Comparison of ENCODE assay signal across 7 mouse cellular contexts in genomic region chr11:88164213-88164723, GRCm38 (mm10). TPM values are rescaled to one million over a fixed set of nuclear protein-coding genes. Genes with fewer than 3 reads are reported as not detected.
A peak's percentile ranks its signal among the peaks of the same experiment; 100 is the strongest.
DNase-seq lines count a peak whose midpoint lies in the region; ATAC-seq and TF ChIP-seq lines count a peak whose summit lies in the region.

No protein-coding gene starts in this region.

- 77% methylated on average over 7 of the region's 7 CpGs for WGBS in kidney, embryonic 15.5 days
- 70% methylated on average over 7 of the region's 7 CpGs for whole genome bisulfite sequencing in embryonic facial prominence, embryonic 12.5 days

- H3K9me3 ChIP-seq in kidney, embryonic 15.5 days (replicated peaks) = no peaks in the 10 kb centered on the region
- H3K9me3 ChIP-seq in ES-E14 (ENCODE audit: control insufficient read depth, insufficient read depth, low read depth, low read length) = no peaks in the 10 kb centered on the region
- H3K9me3 ChIP-seq in embryonic facial prominence, embryonic 12.5 days = no peaks in the 10 kb centered on the region
- no peaks in the 10 kb centered on the region for H3K9me3 ChIP-seq in megakaryocyte, embryonic 14.5 days

- no peak overlapping the region for H3K9ac ChIP-seq in kidney, embryonic 15.5 days
- peak overlapping the region; percentile 54; the same call in 1 of the 2 replicates for H3K9ac ChIP-seq in ES-E14 (ENCODE audit: insufficient read depth, low read depth, low read length, poor library complexity, severe bottlenecking)
- H3K9ac ChIP-seq in embryonic facial prominence, embryonic 12.5 days = 0 out of 2 replicates have a peak overlapping the region, but pooled peaks have one; percentile 25

- no peak overlapping the region for H3K4me2 ChIP-seq in kidney, embryonic 15.5 days
- peak overlapping the region; percentile 13; the same call in 1 of the 2 replicates for H3K4me2 ChIP-seq in embryonic facial prominence, embryonic 12.5 days (replicated peaks)

- in situ Hi-C loops in ES-E14 (cut with MboI; ENCODE audit: low sequenced_read_pairs in 2 of 2, unreplicated experiment in 2 of 2) = no loop called here

- 0 out of 2 replicates have a peak, but pooled peaks cover 7% of the 10 kb centered on the region for H3K27me3 ChIP-seq in kidney, embryonic 15.5 days
- peaks cover 6% of the 10 kb centered on the region; the same call in 1 of the 2 replicates for H3K27me3 ChIP-seq in embryonic facial prominence, embryonic 12.5 days
- no peaks in the 10 kb centered on the region for H3K27me3 ChIP-seq in megakaryocyte, embryonic 14.5 days (replicated peaks)

- H3K4me3 ChIP-seq in kidney, embryonic 15.5 days (replicated peaks) = no peak overlapping the region
- H3K4me3 ChIP-seq in ES-E14 (ENCODE audit: insufficient read depth in 1 of 2, low read depth in 1 of 2, low read length in 2 of 2, poor library complexity in 1 of 2, severe bottlenecking in 1 of 2) = peak overlapping the region in 1 of 2 experiments; percentile 30; a peak in 2 of 4 replicates
- no peak overlapping the region for H3K4me3 ChIP-seq in embryonic facial prominence, embryonic 12.5 days
- peak overlapping the region; percentile 91 for H3K4me3 ChIP-seq in megakaryocyte, embryonic 14.5 days (replicated peaks)

- no peak for ATAC-seq in kidney, embryonic 15.5 days (replicated peaks; ENCODE audit: low FRiP score)
- ATAC-seq in embryonic facial prominence, embryonic 12.5 days (ENCODE audit: insufficient number of reproducible peaks, insufficient read depth, low FRiP score, low TSS enrichment) = no peak

- H3K36me3 ChIP-seq in kidney, embryonic 15.5 days = no peaks in the 10 kb centered on the region
- H3K36me3 ChIP-seq in ES-E14 (ENCODE audit: control insufficient read depth, insufficient read depth, low read length, poor library complexity, severe bottlenecking) = no peaks in the 10 kb centered on the region
- H3K36me3 ChIP-seq in embryonic facial prominence, embryonic 12.5 days = no peaks in the 10 kb centered on the region
- peaks cover 42% of the 10 kb centered on the region for H3K36me3 ChIP-seq in megakaryocyte, embryonic 14.5 days (replicated peaks; ENCODE audit: low read length)

- H3K4me1 ChIP-seq in kidney, embryonic 15.5 days = peaks cover 63% of the 10 kb centered on the region
- peaks cover 13 to 28% of the 10 kb centered on the region in 2 experiments for H3K4me1 ChIP-seq in ES-E14 (ENCODE audit: control insufficient read depth in 2 of 2, insufficient read depth in 2 of 2, low read length in 2 of 2, poor library complexity in 1 of 2)
- peaks cover 51% of the 10 kb centered on the region for H3K4me1 ChIP-seq in embryonic facial prominence, embryonic 12.5 days
- H3K4me1 ChIP-seq in megakaryocyte, embryonic 14.5 days = peaks cover 92% of the 10 kb centered on the region

- DNase-seq in kidney, adult 11 months = no peak
- no peak for DNase-seq in ES-E14 (ENCODE audit: low read depth, low spot score)
- no peak for DNase-seq in adrenal gland, adult 2 months
- DNase-seq in gastrocnemius, adult 18-20 months (ENCODE audit: low spot score) = no peak

- H3K27ac ChIP-seq in kidney, embryonic 15.5 days = peak overlapping the region; percentile 76
- peak overlapping the region; percentile 48; the same call in 1 of the 2 replicates for H3K27ac ChIP-seq in ES-E14 (ENCODE audit: insufficient read depth, low read depth, low read length, poor library complexity, severe bottlenecking)
- H3K27ac ChIP-seq in embryonic facial prominence, embryonic 12.5 days = peak overlapping the region; percentile 85

TF ChIP-seq in ES-E14, 5 proteins besides CTCF, POLR2A, EP300 and RAD21:
- no peak for TF ChIP-seq ZC3H11A (IDR thresholded peaks at IDR 0.05; ENCODE audit: borderline replicate concordance, low read depth, low read length)
- no peak for TF ChIP-seq HCFC1 (IDR thresholded peaks at IDR 0.05; ENCODE audit: borderline replicate concordance, insufficient read depth, low read length)
- TF ChIP-seq CHD2 (IDR thresholded peaks at IDR 0.05; ENCODE audit: low read depth, low read length) = no peak
- TF ChIP-seq MAFK (IDR thresholded peaks at IDR 0.05; ENCODE audit: insufficient read depth, low read depth, low read length) = no peak
- no peak for TF ChIP-seq ZNF384 (IDR thresholded peaks at IDR 0.05; ENCODE audit: low read depth, low read length)

RNA-seq across cellular contexts. Expression of gene Mrps23, which starts 39.9 kb away (rescaled TPM):
- polyA plus RNA-seq in kidney, embryonic 15.5 days (2015; fragmentation: Nextera tagmentation; extraction: Ambion mirVana) = 57.5 and 65.2 TPM in 2 replicates
- 94.7 and 139 TPM in 2 replicates for total RNA-seq in ES-E14 (2012; rRNA removed)
- 63.2 and 65.3 TPM in 2 replicates for polyA plus RNA-seq in embryonic facial prominence, embryonic 12.5 days (2016; fragmentation: Nextera tagmentation; extraction: Ambion mirVana)
- polyA plus RNA-seq in megakaryocyte, embryonic 14.5 days (2012; ENCODE audit: insufficient read depth, low replicate concordance) = 62.3 and 197 TPM in 2 replicates
- 100 to 1,000 TPM; 194 to 208 TPM for total RNA-seq in adrenal gland, adult 2 months (2021)
- 44.9 and 51.2 TPM in 2 replicates for polyA plus RNA-seq in adrenal gland, adult 2 months (2012; rRNA removed)
- 100 to 1,000 TPM; 147 to 169 TPM for total RNA-seq in gastrocnemius, adult 18-20 months (2021)
